Mouse (Mus musculus) retina, postnatal 7 days (tissue): Measurements from ENCODE around the gene Slc44a4.
"Not testable (repeated sequence)": the region's sequence is repeated elsewhere in the genome, so short reads cannot be mapped to it uniquely, and the experiment has no call there.

ENCODE experiments used
- DNase-seq: peaks from one replicate; pipeline ENCODE4 v3.0.0-alpha.2; 2012; ENCODE audit warnings: low read depth, low spot score

The Slc44a4 gene

GRCm38 (mm10) chr17:34899053-34899889 lies 15.0 kb upstream of the Slc44a4 start:
- DNase-seq = no peak

- no peak for DNase-seq
These were observed 14.4 kb upstream of the Slc44a4 start for GRCm38 (mm10) chr17:34899890-34900243.

- not testable (repeated sequence) for DNase-seq
These were observed 13.4 kb upstream of the Slc44a4 start for GRCm38 (mm10) chr17:34900826-34901225.

- DNase-seq = not testable (repeated sequence)
These were observed 12.3 kb upstream of the Slc44a4 start for GRCm38 (mm10) chr17:34901948-34902347.

- no peak for DNase-seq
These were observed 11.4 kb upstream of the Slc44a4 start for GRCm38 (mm10) chr17:34902895-34903294.

- DNase-seq = no peak
These were observed 3.3 kb upstream of the Slc44a4 start for GRCm38 (mm10) chr17:34910982-34911381.

- peak; percentile 79 for DNase-seq
These were observed 2.3 kb upstream of the Slc44a4 start for GRCm38 (mm10) chr17:34911945-34912351.

GRCm38 (mm10) chr17:34915410-34915831 lies 1.2 kb downstream of the Slc44a4 start:
- no peak for DNase-seq

- DNase-seq = no peak
These were observed 2.0 kb downstream of the Slc44a4 start for GRCm38 (mm10) chr17:34916316-34916715.

- DNase-seq = no peak
These were observed 2.9 kb downstream of the Slc44a4 start for GRCm38 (mm10) chr17:34917188-34917587.

GRCm38 (mm10) chr17:34922939-34923338 lies 8.7 kb downstream of the Slc44a4 start:
- no peak for DNase-seq

- no peak for DNase-seq
These were observed 10.0 kb downstream of the Slc44a4 start for GRCm38 (mm10) chr17:34924258-34924657.

- DNase-seq = no peak
These were observed 13.2 kb downstream of the Slc44a4 start for GRCm38 (mm10) chr17:34927306-34928019.

- no peak for DNase-seq
These were observed 14.6 kb downstream of the Slc44a4 start for GRCm38 (mm10) chr17:34928841-34929240.

GRCm38 (mm10) chr17:34931061-34931734 lies 16.9 kb downstream of the Slc44a4 start, which contains the start of gene Neu1:
Gene Neu1, plus strand, starts transcription at chr17:34931253.
- peak; percentile 95 for DNase-seq

GRCm38 (mm10) chr17:34931735-34932098 lies 17.5 kb downstream of the Slc44a4 start:
- no peak for DNase-seq

- DNase-seq = no peak
These were observed 18.0 kb downstream of the Slc44a4 start for GRCm38 (mm10) chr17:34932287-34932686.

- no peak for DNase-seq
These were observed 19.8 kb downstream of the Slc44a4 start for GRCm38 (mm10) chr17:34934031-34934430.

GRCm38 (mm10) chr17:34934830-34935229 lies 20.6 kb downstream of the Slc44a4 start:
- no peak for DNase-seq

- DNase-seq = no peak
These were observed 23.8 kb downstream of the Slc44a4 start for GRCm38 (mm10) chr17:34937960-34938505.

- DNase-seq = no peak
These were observed 27.2 kb downstream of the Slc44a4 start for GRCm38 (mm10) chr17:34941344-34942041.
